Mouse (Mus musculus) neural tube, embryonic 12.5 days (tissue): ENCODE results near the gene Tmem50b. TPM values are rescaled to one million over a fixed set of nuclear protein-coding genes. Genes with fewer than 3 reads are reported as not detected.

ENCODE experiments used
- ATAC-seq: fragments of 200-750 bp; cut with Nextera tagmentation; 2 replicates; pipeline ENCODE4 v1.8.0; 2017; ENCODE audit warnings: low read depth, mild to moderate bottlenecking, moderate TSS enrichment, moderate library complexity; ENCODE audit not compliant: low FRiP score
- H3K27ac ChIP-seq: fragments of 300-500 bp; sonication (generic); 2 replicates; pipeline ENCODE4 v1.5.1; 2016
- H3K27me3 ChIP-seq: fragments of 300-500 bp; sonication (generic); replicated peaks from 2 replicates; pipeline ENCODE4 v1.6.1; 2016; ENCODE audit warnings: mild to moderate bottlenecking
- H3K36me3 ChIP-seq: fragments of 300-500 bp; sonication (generic); 2 replicates; pipeline ENCODE4 v1.6.1; 2016; ENCODE audit warnings: mild to moderate bottlenecking
- H3K4me1 ChIP-seq: fragments of 300-500 bp; sonication (generic); 2 replicates; pipeline ENCODE4 v1.6.1; 2016
- H3K4me2 ChIP-seq: fragments of 300-500 bp; sonication (generic); replicated peaks from 2 replicates; pipeline ENCODE4 v1.6.1; 2016; ENCODE audit warnings: mild to moderate bottlenecking
- H3K4me3 ChIP-seq: fragments of 300-500 bp; sonication (generic); 2 replicates; pipeline ENCODE4 v1.5.1; 2016
- H3K9ac ChIP-seq: fragments of 300-500 bp; sonication (generic); 2 replicates; pipeline ENCODE4 v1.6.1; 2016; ENCODE audit warnings: mild to moderate bottlenecking
- H3K9me3 ChIP-seq: fragments of 300-500 bp; sonication (generic); 2 replicates; pipeline ENCODE4 v1.6.1; 2016; ENCODE audit warnings: mild to moderate bottlenecking
- WGBS: fragments of 180-500 bp; shearing (Covaris S2); methylation state at CpG from one replicate; pipeline ENCODE4 v1.1.7; 2016; 5-methylcytosine and 5-hydroxymethylcytosine counted together
- polyA plus RNA-seq: library from polyadenylated mRNA; unstranded; fragments of >200 nt; fragmentation: Nextera tagmentation; extraction: Ambion mirVana; gene quantifications from 2 replicates; pipeline ENCODE4 v1.2.1, GENCODE M21; 2016

Tmem50b gene
- polyA plus RNA-seq, 1 experiment from 2014 or later: 58.0 TPM

DNA sequence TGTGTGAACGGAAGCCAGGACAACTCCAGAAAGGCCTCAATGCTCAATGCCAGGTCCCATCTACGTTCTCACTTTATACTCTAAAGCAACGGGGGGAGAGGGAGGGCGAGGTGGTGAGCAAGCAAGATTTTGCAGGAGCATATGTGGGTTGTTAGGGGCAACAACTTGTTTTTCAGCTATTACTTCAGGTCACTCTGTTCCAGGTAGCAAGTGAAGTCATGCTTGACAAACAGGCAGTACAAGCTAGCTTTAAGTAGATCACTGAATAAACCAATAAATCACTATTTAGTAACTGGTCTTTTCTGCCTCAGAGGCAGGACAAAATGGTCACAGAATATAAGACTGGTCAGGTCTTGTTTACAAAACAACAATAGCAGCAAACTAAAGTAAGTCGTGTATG is 12.0 kb downstream of the Tmem50b start:
- no peak overlapping the region for H3K27ac ChIP-seq
- WGBS: 92% methylated on average over 5 of the region's 5 CpGs
- no peak overlapping the region for H3K9ac ChIP-seq
- H3K4me2 ChIP-seq: no peak overlapping the region
- H3K9me3 ChIP-seq: no peaks in the 10 kb centered on the region
- no peak for ATAC-seq
- H3K27me3 ChIP-seq: no peaks in the 10 kb centered on the region
- no peak overlapping the region for H3K4me3 ChIP-seq
- H3K4me1 ChIP-seq: no peaks in the 10 kb centered on the region
- H3K36me3 ChIP-seq: peaks cover 24% of the 10 kb centered on the region

DNA sequence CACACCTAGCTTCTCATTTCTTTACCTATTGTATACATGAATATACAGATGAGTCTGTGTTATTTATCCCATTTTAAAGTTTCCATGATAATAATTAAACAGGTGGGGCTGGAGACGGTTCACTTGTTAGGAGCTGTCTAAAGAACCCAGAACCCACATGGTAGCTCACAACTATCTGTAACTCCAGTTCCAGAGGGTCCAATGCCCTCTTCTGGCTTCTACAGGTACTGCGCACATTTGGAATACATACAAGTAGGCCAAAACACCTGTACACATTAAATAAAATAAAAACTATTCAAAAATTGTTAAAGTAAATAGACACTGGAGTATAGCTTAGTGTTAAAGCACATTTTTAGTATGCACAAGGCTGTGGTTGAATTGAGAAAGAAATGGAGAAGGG is 15.3 kb downstream of the Tmem50b start:
- Histone ChIP-seq H3K36me3 (peaks cover 27% of the 10 kb centered on the region), H3K4me3 (no peak overlapping the region), H3K9me3 (no peaks in the 10 kb centered on the region), H3K4me1 (no peaks in the 10 kb centered on the region), H3K27ac (no peak overlapping the region), H3K4me2 (no peak overlapping the region), H3K27me3 (no peaks in the 10 kb centered on the region), H3K9ac (no peak overlapping the region)
- 69% methylated on average over 2 of the region's 2 CpGs for WGBS
- no peak for ATAC-seq

DNA sequence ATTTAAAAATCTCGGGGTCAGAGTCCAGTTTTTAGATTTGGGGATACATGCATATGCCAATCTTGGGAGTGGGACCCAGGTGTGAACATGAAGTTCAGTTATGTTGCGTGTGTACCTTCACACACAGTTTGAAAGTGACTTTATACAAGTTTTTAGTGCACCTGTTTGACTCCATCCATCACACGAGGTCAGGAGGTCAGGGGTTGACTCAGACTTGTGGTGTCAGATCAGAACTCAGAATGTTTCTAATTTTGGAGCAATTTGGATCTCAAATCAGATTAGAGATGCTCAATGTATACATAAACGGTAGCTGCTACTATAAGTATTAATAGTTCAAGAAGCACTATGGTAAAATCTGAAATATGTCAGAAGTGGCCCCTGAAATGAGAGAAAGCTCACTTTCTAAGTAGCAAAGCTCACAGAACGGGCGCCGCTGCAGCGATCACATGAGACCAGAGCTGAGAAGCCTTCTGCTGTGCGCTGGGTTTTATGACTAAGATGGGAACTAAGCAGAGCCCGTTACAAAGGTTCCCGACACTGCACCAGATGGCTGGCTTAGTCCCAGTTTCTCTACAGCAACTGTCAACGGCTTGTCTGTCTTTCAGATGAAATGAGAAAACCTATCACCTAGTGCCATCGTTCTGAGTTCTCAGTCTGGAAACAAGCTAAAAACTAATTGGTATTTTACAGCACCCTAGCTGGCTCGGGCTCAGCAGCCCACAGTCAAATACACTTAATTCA is 18.4 kb downstream of the Tmem50b start:
- peaks cover 14% of the 10 kb centered on the region; the same call in 1 of the 2 replicates for H3K36me3 ChIP-seq
- ATAC-seq: no peak
- WGBS: 69% methylated on average over 14 of the region's 14 CpGs

DNA sequence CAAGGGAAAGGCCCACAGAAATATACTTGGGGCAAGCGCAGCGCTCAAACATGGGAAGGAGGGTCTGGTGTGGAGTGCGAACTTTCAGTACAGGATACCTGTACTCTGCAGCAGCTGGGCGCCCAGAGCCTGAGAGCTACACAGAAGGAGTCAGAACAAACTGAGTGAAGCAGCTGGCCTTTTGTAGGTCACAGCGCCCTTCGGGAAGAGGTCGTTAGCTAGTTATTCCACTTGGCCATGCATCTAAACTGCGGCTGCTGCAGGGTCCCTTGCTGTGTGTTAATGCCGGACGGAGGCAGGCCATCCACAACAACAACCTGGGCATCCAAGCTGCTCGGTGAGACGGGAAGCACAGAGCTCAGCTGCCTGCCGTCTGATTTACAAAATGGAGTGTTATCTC is 22.4 kb downstream of the Tmem50b start:
- Histone ChIP-seq H3K9me3 (no peaks in the 10 kb centered on the region), H3K27me3 (no peaks in the 10 kb centered on the region), H3K4me1 (no peaks in the 10 kb centered on the region), H3K4me2 (no peak overlapping the region), H3K9ac (no peak overlapping the region), H3K27ac (no peak overlapping the region), H3K36me3 (peaks cover 8% of the 10 kb centered on the region; the same call in 1 of the 2 replicates), H3K4me3 (no peak overlapping the region)
- 56% methylated on average over 13 of the region's 13 CpGs for WGBS
- no peak for ATAC-seq

More for the DNA sequence above, 18.4 kb downstream of the Tmem50b start:
- Histone ChIP-seq H3K9me3 (no peaks in the 10 kb centered on the region), H3K4me3 (no peak overlapping the region), H3K9ac (no peak overlapping the region), H3K27ac (no peak overlapping the region), H3K27me3 (no peaks in the 10 kb centered on the region), H3K4me1 (no peaks in the 10 kb centered on the region), H3K4me2 (no peak overlapping the region)

GRCm38 (mm10) chr16:91571105-91571504 is 26.5 kb downstream of the Tmem50b start:
- no peak overlapping the region for H3K4me3 ChIP-seq
- H3K4me2 ChIP-seq: no peak overlapping the region
- H3K4me1 ChIP-seq: no peaks in the 10 kb centered on the region
- 61% methylated on average over 3 of the region's 3 CpGs for WGBS
- no peak overlapping the region for H3K9ac ChIP-seq
- ATAC-seq: no peak
- no peaks in the 10 kb centered on the region for H3K27me3 ChIP-seq
- H3K27ac ChIP-seq: no peak overlapping the region
- peaks cover 3% of the 10 kb centered on the region; the same call in 1 of the 2 replicates for H3K36me3 ChIP-seq
- H3K9me3 ChIP-seq: no peaks in the 10 kb centered on the region

- Histone ChIP-seq H3K4me3 (no peak overlapping the region), H3K36me3 (peaks cover 3% of the 10 kb centered on the region; the same call in 1 of the 2 replicates), H3K4me1 (peaks cover 2% of the 10 kb centered on the region; the same call in 1 of the 2 replicates), H3K9me3 (no peaks in the 10 kb centered on the region), H3K4me2 (no peak overlapping the region), H3K9ac (no peak overlapping the region), H3K27me3 (no peaks in the 10 kb centered on the region), H3K27ac (no peak overlapping the region)
- WGBS: 89% methylated on average over 10 of the region's 10 CpGs
- no peak for ATAC-seq
Observed at GRCm38 (mm10) chr16:91568960-91569359, 28.6 kb downstream of the Tmem50b start.

DNA sequence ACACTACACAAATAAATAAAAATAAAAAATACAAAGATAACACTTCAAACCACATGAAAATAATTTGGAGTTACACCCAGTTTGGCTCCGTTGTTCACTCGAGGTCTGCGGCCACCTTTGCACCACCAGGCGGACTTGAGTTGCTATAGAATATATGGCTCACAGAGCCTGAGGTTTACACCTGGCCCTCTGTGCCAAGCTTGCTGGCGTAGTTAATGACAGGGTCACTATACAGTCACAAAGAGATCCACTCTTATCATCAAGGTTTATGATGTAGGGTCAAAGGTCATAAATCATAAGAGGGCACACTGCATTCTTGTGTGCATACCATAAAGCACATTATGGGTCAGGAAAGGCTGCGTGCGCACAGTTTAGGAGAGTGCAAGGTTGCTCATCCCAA is 31.6 kb downstream of the Tmem50b start:
- Histone ChIP-seq H3K4me2 (no peak overlapping the region), H3K27ac (no peak overlapping the region), H3K36me3 (peaks cover 12% of the 10 kb centered on the region), H3K27me3 (no peaks in the 10 kb centered on the region), H3K9ac (no peak overlapping the region), H3K4me3 (no peak overlapping the region), H3K9me3 (no peaks in the 10 kb centered on the region), H3K4me1 (peaks cover 2% of the 10 kb centered on the region; the same call in 1 of the 2 replicates)
- WGBS: 87% methylated on average over 7 of the region's 7 CpGs
- ATAC-seq: no peak

DNA sequence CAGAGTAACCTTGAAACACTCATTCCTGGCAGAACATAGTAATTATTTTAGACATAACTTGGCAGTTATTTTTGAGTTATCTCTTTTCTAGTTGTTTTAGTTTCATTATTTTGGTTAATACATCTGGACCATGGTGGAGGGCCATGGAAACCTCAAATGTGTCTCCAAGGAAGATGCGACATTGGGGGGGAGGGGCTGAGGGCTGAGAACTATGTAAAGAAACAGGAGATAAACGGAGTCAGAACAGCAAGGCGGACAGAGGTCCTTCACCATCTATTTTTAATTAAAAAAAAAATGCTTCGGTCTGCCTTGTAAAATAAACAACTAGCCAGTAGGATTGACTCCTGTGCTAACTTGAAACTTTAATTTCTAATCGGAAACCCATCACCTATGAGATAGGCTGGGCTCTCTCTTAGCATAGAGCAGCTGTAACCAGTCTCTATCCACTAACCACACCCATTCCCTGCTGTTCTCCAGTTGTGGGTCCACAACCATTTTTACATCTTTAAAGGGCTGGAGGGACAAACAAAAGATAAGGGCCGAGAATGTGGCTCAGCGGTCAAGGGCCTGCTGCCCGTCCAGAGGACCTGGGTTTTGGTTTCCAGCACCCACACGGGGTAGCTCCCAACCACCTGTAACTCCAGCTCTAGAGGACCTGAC is 32.2 kb downstream of the Tmem50b start:
- WGBS: 67% methylated on average over 9 of the region's 9 CpGs
- H3K36me3 ChIP-seq: peaks cover 12% of the 10 kb centered on the region

GRCm38 (mm10) chr16:91564580-91565291 is 32.9 kb downstream of the Tmem50b start:
- H3K4me1 ChIP-seq: peaks cover 2% of the 10 kb centered on the region; the same call in 1 of the 2 replicates
- H3K4me2 ChIP-seq: no peak overlapping the region
- no peak overlapping the region for H3K9ac ChIP-seq
- H3K4me3 ChIP-seq: no peak overlapping the region
- H3K27ac ChIP-seq: no peak overlapping the region
- H3K36me3 ChIP-seq: peaks cover 12% of the 10 kb centered on the region
- 47% methylated on average over 4 of the region's 4 CpGs for WGBS
- no peaks in the 10 kb centered on the region for H3K9me3 ChIP-seq
- no peaks in the 10 kb centered on the region for H3K27me3 ChIP-seq
- ATAC-seq: no peak

More for the DNA sequence above, 32.2 kb downstream of the Tmem50b start:
- ATAC-seq: no peak
- H3K9ac ChIP-seq: no peak overlapping the region
- H3K4me3 ChIP-seq: no peak overlapping the region
- no peaks in the 10 kb centered on the region for H3K9me3 ChIP-seq
- no peaks in the 10 kb centered on the region for H3K27me3 ChIP-seq
- peaks cover 2% of the 10 kb centered on the region; the same call in 1 of the 2 replicates for H3K4me1 ChIP-seq
- H3K4me2 ChIP-seq: no peak overlapping the region
- H3K27ac ChIP-seq: no peak overlapping the region

DNA sequence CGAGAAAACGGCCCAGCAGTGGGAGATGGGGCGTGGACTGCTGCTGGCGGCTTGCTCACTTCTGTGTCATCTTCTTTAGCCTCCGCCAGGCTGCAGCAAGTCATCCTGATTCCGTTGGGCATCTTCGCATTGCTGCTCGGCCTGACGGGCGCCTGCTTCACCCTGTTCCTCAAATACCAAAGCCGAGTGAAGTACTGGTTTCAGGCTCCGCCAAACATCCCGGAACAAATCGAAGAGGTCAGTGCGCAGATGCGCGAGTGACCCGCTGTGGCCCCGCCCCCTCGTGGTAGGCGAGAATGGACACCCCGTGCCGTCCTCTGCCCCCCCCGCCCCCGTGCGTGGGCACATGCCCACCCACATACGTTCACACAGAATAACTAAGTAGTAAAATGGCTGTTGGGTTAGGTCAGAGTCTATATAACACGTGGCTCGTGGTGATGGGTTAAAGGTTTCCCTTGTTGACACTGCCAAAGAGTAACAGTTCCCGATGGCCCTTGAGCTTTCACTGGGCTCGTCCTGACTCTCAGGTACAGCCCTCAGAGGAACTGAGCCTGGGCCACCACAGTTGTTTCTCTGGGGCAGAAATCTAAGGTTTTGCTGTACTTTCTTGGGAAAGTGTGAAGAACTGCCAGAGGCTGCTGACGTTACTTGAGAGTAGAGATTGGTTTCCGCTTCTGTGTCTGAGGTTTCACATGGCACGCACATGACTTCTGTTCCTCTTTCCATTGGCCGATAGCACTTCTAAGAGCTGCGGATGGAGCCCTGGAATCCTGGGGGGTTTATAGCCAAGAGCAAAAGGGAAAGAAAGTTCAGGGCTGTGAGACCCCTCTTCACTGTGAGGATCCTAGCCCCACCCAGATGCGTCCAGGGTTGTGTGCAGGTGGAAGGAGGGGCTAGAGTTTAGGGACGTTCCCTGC is 35.8 kb downstream of the Tmem50b start:
- H3K36me3 ChIP-seq: peaks cover 26% of the 10 kb centered on the region
- peaks cover 2% of the 10 kb centered on the region; the same call in 1 of the 2 replicates for H3K4me1 ChIP-seq
- ATAC-seq: no peak
- no peak overlapping the region for H3K4me2 ChIP-seq
- H3K9me3 ChIP-seq: no peaks in the 10 kb centered on the region
- WGBS: 78% methylated on average over 38 of the region's 38 CpGs
- H3K4me3 ChIP-seq: no peak overlapping the region
- no peak overlapping the region for H3K27ac ChIP-seq
- H3K9ac ChIP-seq: no peak overlapping the region
- no peaks in the 10 kb centered on the region for H3K27me3 ChIP-seq

GRCm38 (mm10) chr16:91561099-91561498 is 36.5 kb downstream of the Tmem50b start:
- Histone ChIP-seq H3K4me1 (peaks cover 2% of the 10 kb centered on the region; the same call in 1 of the 2 replicates), H3K9ac (no peak overlapping the region), H3K4me3 (no peak overlapping the region), H3K4me2 (no peak overlapping the region), H3K9me3 (no peaks in the 10 kb centered on the region), H3K27me3 (no peaks in the 10 kb centered on the region), H3K36me3 (peaks cover 26% of the 10 kb centered on the region), H3K27ac (no peak overlapping the region)
- ATAC-seq: peak; percentile 56; the same call in 1 of the 2 replicates
- 65% methylated on average over 9 of the region's 9 CpGs for WGBS
